Mouse (Mus musculus) lung, postnatal 14 days (tissue): ENCODE results near the gene Gm10447.

ENCODE experiments used
- DNase-seq: peaks from one replicate; pipeline ENCODE4 v3.0.0; 2021

The Gm10447 gene

DNA sequence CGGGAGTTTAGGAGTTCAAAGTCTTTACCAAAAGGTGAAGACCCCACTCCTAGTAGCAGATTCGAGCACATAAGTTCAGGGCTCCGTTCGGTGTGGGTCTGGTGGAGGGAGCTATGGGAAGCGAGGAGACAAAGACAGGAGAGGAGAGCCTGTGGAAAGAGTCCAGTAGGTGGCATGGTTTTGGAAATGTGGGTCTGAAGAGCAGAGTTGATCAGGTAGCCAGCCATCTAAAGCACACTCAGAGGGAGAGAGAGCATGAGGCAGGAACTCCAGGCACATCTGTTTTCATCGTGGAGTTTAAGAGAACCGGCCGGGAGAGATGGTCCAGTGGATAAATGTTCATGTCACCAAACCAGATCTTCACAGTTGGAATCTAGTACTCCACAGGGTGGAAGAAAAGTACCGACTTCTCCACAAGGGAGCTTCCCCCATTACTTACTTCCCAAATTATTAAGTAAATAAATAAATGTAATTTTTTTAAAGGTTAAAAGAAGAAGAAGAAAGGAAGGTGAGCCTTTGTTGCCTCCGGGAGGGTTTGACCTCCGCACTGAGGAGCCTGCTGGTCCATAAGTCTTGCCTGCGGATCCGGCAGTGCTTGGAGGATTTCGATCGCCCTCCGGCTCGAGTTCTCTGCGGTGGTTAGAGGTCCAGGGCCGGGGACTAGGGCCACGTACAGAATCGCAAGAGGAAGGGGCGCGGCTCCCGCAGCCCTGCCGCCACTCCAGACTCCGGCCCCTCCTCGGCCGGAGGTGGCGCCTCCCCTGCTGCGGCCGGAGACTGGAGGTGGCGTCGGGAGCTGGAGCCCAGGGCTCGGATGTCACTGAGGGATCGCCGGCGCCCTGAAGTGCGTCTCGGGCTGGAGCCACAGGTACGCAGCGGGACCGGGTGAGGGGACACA, at the start of gene Gm10447, which contains the start of gene Shroom1:
Gm10447 (minus strand) TSS at position 637 of the 898 bp plus-strand sequence.
Shroom1 (plus strand) TSS at position 732 of the 898 bp plus-strand sequence.
- peak; percentile 67 for DNase-seq

DNA sequence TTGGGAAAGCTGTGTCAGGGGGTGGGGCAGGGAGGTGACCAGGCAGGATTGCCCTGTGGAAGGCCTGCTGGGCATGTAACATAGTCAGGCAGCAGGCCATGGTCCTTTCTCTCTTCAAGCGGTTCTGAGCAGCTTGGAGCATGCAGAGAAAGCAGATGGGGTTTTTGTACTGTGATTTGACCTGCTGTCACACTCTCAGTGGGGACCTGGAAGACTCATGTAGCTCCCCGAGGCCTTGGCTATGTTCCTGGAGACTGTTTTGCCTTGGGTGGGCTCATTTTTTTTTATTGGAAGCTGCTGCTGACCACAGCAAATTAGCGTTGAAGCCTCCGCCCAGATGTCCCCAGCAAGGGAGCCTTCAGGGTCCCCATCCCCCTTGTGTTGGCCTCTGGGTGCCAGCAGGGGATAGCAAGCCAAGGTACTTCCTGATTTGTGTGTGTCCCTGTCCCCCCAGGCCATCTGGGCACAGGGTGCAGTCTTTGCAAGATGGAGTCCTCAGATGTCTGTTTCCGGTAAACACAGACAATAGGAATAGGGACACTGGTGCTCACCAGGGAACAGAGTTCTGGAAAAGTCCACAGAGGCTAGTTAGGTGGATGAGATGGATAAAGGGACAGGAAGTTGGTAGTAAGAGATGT, 48.2 kb upstream of the Gm10447 start:
- no peak for DNase-seq

DNA sequence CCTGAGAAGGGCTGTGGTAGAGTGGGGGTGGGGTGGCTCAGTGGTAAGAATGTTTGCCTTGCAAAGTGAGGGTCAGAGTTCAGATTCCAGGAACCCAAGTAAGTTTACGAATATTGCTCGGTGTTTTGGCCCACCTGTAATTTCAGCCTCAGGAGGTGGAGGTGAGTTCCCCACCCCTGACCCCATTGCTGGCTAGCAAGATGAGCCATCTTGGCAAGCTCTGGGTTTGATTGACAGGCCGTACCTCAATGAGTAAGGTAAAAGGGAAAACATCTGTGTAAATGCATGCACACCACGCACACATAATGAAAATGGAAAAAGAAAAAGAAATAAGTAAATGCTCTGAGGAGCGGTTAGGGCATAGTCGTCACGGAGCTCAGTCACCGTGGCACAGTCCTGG, 47.5 kb upstream of the Gm10447 start:
- DNase-seq, result no peak

DNA sequence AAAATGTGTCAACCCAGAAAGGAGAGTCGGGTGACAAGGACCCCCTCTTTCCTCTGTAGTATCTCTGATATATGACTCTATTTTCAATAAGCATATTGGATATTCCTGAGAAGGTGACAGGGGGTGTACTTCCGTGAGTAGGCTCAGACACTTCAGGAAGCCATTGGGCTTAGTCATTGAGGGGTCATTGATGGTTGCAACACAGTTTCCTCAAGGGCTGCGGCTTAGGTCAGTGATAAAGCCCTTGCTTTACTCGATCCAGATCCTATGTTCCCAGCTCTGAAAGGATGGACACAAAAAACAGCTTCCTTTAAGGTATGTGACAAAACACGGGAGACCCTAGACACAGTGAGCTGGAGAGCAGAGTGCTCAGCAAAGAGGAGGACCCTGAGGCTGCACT, 46.8 kb upstream of the Gm10447 start:
- no peak for DNase-seq

DNA sequence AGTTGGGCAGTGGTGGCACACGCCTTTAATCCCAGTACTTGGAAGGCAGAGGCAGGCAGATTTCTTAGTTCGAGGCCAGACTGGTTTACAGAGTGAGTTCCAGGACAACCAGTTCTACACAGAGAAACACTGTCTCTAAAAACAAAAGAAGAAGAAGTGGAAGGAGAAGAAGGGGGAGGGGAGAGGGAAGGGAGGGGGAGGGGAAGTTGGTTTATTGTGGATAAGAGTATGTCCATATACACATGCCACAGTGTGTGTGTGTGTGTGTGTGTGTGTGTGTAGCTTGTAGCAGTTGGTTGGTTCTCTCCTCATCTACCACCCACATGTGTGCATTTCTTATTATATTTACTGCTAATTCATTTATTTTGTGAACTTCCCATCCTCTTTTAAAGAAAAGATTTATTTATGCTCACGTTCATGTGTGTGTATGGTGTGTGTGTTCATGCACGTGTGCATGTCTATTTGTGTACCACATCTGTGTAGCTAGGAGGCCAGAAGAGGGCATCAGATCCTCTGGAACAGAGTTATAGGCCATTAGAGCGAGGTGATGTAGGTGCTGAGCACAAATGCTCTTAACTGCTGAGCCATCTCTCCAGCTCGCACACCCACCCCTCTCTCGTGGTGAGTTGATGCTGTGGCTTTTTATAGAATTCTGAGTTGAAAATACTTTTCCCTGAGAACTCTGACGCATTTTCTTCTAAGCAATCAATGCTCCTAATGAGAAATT, 45.3 kb upstream of the Gm10447 start:
- no peak for DNase-seq

DNA sequence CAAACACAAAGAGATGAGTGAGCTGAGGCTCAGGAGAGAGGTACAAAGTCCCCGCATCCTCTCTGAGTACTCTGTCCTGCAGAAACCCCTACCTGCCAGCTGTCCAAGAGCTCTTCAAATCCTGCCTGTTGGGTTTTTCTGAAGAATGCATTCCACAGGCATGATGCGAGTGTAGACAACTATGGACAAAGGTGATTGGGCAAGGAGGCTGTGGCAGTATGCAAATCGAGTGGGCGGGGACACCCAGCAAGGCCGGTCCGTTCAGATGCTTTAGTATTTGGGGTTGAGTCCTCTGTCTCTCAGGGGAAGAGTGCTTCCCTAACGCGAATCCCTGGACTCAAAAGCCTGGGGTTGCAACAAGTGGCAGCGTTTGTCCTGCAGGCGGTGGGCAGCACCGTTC, 43.7 kb upstream of the Gm10447 start:
- peak; percentile 61 for DNase-seq

DNA sequence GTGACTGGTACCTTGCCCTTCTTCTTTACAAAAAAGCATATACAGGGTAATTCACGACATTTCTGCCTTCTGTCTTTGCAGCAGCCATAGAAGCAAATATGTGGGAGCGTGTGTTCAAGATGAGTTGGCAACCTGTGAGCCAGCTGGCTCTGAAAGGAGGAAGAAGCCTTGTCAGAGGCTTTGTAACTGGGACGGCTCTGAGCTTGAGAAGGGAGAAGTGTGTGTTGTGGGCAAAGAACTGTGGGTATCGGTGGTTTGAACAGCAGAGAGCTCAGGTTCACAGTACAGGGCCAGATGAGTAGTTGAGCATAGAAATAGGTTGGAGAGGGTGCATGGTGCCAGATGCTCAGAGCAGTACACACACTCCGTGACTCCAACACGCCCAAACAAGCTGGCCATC, 40.0 kb upstream of the Gm10447 start:
- DNase-seq, result no peak

DNA sequence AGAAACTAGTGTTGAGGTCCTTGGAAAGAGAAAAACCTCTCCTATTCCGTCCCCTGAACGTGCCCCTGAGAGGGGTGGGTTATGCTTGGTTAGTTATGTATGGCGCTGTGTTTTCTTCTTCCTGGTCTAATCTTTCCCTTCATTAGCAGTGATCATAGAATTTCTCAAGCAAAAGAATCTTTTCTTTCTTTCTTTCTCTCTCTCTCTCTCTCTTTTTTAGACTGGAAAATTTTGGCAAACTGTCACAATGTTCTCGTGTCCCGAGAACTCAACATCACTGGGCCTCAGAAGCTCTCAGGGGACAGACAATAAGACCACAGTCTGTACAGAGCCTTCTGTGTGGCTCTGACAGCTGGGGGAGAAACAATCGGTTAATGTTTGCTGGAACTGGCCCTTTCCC, 38.5 kb upstream of the Gm10447 start:
- DNase-seq, result no peak

DNA sequence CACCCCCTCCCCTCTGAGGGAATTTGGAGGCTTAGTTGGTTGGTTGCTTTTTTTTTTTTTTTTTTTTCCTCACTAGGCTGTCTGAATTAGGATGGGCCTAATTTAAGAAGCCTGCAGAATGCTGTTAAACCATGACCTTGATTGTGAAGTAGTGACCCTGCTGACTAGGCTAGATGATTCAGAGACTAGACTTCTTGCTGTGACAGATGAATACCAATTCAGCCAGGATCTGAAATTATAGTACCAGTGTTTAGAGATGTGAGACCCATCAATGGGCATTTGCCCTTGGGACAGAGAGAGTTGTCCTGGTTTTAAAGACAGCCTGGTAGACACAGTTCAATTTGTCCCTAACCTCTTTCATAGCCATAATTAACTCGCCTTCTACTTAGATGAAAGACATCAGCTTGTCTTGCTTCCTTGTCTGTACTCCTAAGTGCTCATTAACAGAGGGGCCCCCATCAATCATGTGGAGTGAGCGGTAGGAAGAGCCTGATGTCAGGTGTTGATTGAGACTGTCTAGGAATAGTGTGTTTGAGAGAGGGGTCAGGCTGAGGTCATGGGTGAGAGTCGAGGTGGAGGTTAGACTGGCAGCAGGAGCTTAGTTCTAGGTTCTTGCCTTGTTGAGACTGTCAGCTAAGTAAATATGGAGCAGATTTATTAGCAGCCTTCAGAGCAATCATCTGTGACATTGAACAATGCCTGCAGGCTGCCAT, 36.5 kb upstream of the Gm10447 start:
- DNase-seq, result no peak

DNA sequence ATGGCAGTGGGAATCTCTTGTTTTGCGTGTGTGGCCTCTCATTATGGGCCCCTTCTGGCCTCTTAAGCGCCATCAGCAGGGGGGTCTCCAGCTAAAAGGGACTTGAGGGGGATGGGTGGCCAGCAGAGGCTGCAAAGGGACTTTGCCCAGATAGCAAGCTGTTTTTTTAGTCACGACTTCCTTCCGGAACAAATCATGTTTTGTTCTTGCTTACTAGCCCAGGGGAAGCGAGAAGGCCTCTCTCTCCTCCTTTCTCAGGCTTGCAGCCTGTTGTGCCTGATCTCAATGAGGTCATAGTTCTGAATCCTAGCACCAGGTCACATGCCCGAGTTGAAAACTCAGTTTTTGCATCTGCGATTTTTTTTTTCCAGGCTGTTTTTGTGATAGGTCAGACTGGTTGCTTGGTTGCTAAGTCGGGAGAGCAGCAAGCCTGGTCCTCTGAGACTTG, 35.1 kb upstream of the Gm10447 start:
- no peak for DNase-seq

DNA sequence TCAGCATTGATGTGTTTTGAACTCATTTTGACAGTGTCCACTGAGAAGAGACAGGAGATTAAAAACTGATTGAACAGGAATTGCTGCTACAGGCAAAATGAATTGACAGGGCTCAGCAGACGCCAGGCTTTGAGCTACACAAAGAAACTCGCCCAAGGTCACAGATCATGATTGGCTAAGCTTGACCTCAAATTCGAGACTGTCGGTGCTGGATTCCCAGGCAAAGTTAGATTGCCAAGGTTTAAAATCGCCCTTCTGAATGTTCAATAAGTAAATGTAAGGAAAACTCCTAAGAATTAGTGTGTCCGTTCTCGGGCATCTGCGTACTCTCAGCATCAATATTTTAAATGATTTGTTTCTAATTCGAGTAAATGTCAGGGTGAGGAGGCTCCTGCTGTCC, 32.5 kb upstream of the Gm10447 start:
- no peak for DNase-seq

DNA sequence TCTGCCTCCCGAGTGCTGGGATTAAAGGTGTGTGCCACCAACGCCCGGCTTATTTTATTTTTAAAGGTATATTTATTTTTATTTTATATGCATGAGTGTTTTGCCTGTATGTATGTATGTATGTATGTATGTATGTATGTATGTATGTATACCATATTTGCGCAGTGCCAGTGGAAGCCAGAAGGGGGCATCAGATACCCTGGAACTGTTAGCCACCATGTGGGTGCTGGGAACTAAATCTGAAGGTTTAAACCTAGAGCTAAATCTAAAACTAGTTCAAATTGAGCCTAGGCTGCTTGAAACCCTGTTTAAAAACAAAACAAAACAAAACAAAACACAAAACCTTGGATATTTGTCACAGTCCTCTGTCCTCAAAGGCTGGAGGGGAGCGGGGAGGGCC, 32.1 kb upstream of the Gm10447 start:
- no peak for DNase-seq

DNA sequence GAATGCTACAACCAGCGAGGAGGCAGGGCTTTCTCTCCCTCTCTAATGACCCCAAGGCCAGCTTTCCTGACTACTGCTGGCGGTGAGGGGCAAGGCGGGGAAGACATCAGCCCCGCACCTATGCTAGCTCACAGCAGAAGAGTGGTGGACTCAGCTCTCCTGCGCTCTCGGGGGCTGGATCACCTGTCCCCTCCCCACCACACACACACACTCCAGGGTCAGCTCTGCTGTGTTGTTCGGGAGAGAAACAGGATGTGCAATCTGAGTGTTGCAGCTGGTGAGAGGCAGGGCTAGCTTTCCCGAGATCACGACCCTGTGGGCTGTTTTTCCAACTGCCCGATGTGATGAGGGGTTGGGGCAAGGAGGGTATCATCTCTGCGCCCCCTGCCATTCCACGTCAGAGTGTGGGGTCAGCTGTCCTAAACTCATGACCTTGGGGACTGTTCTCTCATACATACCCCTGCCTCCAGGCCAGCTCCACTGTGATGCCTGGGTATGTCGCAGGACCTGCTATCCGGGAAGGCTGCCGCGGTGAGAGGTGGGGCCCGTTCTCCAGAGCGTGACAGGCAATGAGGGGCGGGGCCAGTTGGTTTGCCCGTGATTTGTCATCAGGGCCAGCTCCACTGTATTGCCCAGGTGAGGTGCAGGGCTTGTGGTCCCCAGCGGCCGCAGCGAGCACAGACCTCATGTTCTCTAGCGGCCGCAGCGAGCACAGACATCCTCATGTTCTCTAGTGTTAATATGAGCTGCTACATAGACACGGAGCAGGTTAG, 30.1 kb upstream of the Gm10447 start:
- DNase-seq, result peak; percentile 39

DNA sequence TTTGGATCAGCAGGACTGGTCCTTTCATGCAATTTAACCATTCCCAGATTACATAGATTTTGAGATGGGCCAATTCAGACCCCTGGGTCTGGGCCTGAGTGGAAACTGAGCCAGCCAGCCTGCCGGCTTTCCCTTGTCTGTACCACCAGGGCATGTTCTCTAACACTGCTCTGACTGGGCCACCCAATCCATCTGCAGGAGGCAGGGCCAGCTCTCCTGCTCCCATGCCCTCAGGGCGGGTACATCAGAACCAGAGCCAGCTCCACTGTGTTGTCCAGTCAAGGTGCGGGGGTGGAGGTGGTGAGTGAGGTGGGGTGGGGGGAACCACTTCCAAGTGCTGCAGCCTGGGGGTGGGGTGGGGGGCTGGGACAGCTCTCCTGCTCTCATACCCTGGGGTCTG, 29.4 kb upstream of the Gm10447 start:
- no peak for DNase-seq

DNA sequence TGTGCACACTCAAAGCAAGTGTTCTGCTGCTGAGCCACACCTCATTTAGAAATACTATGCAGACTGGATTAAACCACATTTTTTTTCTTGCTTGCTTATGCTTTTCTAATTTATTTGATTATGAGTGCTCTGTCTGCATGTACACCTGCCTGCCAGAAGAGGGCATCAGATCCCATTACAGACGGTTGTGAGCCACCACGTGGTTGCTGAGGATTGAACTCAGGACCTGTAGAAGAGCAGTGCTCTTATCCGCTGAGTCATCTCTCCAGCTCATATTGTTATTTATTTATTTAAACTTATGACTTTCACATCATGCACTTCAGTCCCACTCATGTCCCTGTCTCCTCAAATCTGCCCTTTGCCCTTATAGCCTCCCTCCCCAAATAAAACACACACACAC, 28.8 kb upstream of the Gm10447 start:
- no peak for DNase-seq

DNA sequence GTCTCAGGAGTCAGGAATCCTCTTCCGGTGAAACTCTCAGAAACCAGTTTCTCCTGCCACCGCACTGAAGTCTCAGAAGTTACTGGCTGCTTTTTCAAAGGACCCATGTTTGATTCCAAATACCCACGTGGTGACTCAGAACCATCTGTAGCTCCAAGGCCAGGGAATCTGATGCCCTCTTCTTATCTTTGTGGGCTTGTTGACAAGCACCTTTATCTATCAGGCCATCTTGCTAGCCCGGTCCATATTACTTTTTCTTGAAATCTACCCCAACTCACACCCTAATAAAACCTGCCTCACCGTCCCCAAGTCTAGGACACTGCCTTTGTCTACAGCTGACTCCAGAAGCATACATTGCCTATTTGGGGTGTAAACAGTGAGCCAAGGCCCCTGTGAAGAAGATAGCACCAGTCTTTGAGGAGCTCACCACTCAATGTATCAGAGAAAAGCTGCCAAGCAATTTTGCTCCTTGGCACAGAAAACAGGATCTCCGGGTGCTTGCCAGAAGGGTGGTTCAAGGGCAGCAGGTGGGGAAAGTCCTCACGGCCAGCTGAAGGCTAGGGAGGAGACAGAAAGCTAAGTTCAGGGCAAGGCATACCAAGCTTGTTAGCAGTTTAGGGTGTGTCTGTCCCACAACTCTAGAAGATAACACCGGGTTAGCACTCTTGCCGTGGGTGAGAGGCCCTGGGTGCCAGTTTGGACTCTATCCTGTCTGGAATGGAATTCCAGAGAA, 26.4 kb upstream of the Gm10447 start:
- no peak for DNase-seq

DNA sequence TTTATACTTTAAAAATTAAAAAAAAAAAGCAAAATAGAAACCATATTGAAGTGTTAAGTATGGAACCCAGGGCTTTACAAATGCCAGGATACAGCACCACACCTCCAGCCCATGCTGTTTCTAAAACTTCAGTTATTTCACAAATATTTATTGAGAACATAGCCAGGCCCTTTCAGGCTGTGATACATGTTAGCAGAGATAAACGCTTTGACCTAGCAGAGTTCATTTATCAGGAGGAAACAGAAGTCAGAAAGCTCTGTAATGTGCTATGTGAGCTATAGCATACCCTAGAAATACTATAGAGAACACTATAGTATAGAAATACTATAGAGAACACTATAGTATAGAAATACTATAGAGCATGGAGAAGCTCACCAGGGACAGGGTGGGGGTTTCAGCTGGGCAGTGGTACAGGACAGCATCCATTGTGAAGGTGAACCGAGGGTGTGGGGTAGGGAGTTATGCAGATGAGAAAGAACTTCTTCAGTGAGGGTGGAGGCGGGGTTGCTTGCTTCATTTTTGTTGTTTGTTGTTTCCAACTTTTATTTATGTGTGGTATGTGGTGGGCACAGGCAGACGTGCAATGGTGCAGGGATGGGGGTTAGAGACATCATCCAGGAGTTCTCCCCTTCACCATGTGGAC, 24.3 kb upstream of the Gm10447 start:
- no peak for DNase-seq

DNA sequence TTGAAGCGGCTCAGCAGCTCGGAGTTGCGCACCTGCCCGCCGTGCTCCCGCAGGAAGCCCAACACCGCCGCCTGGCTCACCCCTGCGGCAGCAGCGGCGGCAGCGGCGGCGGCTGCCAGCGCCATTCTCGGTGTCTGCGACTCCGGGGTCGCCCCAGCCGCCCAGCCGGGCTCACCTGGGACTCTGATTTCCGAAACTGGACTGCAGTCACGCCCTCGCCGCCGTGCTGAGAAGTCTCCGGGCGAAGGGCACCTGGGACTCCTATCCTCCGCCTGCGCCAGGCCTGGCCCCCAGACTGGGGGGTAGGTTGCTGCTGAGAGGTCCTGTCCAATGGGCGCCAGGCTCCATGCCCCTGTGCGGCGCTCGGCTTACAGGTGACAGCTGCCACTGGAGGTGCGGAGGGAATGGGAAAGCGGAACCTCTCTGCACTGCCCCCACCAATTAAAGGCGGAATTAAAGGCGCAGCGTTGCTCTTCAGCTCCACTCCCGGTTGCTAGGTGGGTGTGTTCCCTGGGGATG, 22.9 kb upstream of the Gm10447 start, which contains the start of the genes Gm9945 and Sowaha:
Gm9945 (plus strand) TSS at position 384 of the 519 bp plus-strand sequence.
Sowaha (minus strand) TSS at position 492 of the 519 bp plus-strand sequence.
- DNase-seq, result peak; percentile 31

DNA sequence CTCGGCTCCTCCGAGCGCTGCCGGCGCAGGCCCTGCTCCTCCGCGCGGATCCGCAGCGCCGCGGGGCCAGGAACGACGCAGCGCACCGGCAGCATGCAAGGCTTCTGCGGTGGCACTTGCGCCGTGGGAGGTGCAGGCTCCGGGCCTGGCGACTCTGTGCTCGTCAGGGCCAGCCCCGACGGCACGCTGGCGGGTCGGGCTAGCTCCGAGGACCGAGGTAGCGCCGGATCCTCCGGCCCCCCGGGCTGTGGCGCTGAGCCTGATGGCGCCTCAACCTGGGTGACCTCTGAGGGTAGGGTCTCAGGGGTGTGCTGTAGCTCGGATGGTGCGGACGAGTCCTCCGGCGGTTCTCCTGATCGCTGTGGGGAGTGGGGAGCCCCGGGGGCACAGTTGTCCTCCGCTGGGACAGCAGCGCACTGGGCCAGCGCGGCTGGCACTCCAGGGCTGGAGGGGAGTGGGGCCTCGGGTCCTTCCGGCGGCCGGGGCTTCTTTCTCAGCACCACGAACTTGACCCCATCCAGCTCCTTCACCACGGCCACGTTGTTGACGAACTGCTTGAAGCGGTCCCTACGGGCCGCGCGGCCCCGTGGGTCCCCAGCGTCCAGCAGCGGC, 22.4 kb upstream of the Gm10447 start:
- DNase-seq, result no peak
